Mouse (Mus musculus): ENCODE results near the gene Rnf141.

Gene Rnf141

DNA sequence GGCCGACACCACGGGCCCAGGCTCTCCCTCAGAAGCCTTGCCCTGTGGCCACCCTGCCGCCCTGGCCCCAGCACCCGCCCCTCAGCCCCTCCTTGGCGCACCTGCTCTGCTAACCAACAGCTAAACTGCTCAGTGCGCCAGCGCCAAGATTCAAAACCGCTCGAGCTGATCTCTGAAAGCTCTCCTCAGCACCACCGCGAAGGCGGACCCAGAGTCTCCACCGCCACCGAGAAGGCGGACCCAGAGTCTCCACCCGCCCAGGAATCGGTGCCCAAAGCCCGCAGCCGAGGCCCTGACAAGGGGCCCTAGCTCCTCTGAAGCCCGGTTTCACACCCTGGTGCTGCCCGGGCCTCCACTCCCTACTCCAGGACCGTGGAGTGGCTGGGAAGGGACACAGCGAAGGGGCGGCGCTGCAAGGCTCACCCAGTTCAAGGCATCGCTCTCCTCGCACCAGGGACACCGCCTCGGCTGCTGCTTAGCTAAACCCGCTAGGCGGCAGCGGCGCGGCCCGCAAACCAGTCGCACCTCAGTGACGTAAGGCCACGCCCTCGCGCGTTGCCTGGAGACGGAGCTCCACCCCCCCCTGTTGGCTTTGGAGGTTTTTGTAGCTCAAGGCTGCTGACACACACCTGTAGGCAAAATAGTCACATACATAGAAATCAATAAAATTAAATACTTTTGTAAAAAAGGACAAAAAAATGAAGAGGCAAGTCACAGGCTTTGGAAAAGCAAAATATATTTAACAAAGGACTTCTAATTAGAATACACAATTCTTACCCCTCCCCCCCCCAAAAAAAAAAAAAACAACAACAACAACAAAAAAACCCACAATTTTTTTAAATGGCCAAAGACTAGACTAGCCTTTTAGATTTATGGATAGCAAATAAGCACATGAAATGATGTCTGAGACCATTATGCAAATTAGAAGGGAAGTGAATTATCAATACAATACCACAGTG lies at the start of gene Rnf141:
Gene Rnf141, minus strand, starts transcription at position 542 of the 959 bp plus-strand sequence.
- peak; percentile 83 for DNase-seq (ENCODE audit: low read depth, low spot score)

DNA sequence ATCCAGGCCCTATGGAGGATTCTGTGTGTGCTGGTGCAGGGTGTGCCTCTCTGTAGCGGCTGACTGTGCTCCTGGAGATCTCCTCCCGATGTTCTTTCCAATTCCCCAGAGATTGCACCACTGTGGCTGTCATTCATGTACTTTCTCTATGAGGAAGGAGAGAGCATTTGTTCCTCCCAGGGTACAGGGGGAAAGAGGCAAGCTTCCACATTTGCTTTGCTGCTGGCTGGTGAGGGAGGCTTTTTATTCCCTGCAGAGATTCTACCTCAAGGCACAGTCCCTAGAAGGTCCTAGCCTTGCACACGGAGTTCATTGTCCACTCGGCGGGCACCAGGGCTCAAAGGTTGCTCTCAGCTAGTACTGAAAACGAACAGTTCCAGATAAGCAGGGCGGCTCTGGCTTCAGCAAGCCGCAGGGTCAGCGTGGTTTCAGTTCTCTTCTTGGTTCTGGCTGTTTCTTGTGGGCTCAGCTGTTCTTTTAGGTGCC lies 47.3 kb upstream of the Rnf141 start:
- no peak for DNase-seq (ENCODE audit: low read depth, low spot score)

GRCm38 (mm10) chr7:110881746-110882333 lies 37.6 kb upstream of the Rnf141 start:
- DNase-seq (ENCODE audit: low read depth, low spot score) = no peak

DNA sequence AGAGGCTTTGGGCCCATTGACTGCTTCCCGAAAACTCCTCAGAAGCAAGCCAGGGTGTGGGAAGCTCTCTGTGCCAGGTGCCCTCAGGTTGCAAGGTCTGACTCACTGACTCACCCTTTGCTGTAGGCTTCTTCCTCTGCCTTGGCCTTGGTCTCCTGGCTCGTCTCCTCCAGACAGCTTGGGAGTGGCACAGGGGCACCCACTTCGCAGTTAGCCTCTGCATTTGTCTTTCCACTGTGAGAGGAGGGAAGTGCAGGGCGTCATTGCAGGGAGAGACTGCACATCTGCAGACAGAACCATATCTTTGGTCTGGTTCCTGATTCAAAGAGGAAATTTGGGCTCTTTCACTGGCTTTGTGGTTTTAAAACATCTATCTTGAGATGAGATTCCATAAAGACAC lies 33.8 kb upstream of the Rnf141 start:
- DNase-seq (ENCODE audit: low read depth, low spot score) = no peak

- no peak for DNase-seq (ENCODE audit: low read depth, low spot score)
These were observed 32.7 kb upstream of the Rnf141 start for GRCm38 (mm10) chr7:110876965-110877364.

DNA sequence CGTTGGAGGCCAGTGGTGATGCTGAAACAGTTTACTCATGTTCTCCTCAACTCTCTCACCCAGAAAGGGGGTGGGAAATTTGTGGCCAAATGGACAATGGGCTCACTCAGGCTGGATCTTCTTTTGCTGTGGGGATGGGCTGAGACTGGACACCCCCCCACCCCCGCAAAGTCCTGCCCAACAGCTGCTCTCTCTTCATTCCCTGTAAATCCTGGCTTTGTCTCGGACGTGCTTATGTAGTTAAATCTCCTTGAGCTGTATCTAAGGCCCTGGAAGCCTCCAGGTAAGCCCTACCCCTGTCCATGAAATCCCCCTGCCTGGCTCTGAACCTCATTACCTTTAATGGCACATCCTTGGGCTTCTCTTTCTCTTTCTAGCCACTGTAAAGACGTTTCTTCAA lies 24.6 kb upstream of the Rnf141 start:
- DNase-seq (ENCODE audit: low read depth, low spot score) = no peak

- no peak for DNase-seq (ENCODE audit: low read depth, low spot score)
These were observed 22.9 kb upstream of the Rnf141 start for GRCm38 (mm10) chr7:110867116-110867515.

- no peak for DNase-seq (ENCODE audit: low read depth, low spot score)
These were observed 21.8 kb upstream of the Rnf141 start for GRCm38 (mm10) chr7:110866021-110866420.

- no peak for DNase-seq (ENCODE audit: low read depth, low spot score)
These were observed 21.3 kb upstream of the Rnf141 start for GRCm38 (mm10) chr7:110865570-110865969.

DNA sequence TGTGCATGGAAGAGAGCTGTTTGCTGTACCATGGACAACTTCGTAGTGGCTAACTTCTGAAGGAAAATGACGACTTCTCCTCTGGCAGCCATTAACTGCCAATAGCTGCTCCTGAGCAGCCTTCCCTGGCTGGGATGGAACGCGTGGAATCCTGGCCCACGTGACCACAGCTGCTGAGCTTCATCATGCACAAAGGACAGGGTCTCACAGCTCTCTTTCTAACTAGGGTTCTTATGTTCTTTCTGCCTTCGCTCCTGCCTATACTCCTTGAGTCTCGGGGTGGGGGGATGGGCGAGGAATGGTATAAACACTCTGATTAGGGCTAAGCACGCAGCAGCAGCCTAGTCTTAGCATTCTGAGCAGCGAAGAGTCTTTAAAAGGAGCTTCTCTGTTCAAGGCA lies 20.8 kb upstream of the Rnf141 start:
- DNase-seq (ENCODE audit: low read depth, low spot score) = no peak

GRCm38 (mm10) chr7:110862751-110863289 lies 18.6 kb upstream of the Rnf141 start, which contains the start of gene Lyve1:
TSS of gene Lyve1 (minus strand) at chr7:110863239.
- no peak for DNase-seq (ENCODE audit: low read depth, low spot score)

DNA sequence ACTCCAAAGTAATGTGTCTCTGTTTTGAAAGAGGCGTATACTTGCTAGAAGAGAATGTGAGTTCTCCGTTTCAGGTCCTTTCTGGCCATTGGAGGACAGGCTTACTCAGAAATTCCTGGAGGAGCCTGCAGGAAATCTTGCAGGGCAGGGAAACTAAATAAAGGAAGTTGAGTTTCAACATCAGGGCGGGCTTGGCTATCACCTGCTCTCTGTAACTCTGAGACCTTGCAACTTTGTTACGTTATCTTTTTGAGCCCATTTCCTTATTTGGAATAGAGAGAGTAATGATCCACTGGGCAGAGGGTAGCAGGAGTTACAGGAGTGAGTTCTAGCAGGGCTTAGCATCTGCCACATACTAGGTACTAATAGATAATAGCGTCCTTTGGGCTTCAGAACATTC lies 15.9 kb upstream of the Rnf141 start:
- DNase-seq (ENCODE audit: low read depth, low spot score) = no peak

DNA sequence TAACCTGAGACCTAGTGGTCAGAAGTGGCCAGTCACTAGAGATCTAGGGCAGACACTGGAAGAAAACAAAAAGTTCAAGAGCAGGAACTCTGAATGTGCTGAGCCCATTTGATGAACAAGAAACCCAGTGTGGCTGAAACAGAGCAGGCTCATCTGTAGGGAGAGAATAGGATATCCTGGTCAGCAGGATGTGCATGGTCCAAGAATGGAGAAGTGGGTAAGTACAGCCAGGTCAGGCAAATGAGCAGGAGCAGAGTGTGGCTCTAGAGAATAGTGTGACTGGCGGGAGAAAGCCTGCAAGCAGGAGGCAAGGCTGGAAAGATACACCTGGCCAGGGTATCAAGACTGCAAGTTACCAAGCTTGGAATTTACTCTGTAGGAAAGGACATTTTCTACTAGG lies 11.3 kb upstream of the Rnf141 start:
- no peak for DNase-seq (ENCODE audit: low read depth, low spot score)

GRCm38 (mm10) chr7:110854927-110855546 lies 10.8 kb upstream of the Rnf141 start:
- no peak for DNase-seq (ENCODE audit: low read depth, low spot score)

- no peak for DNase-seq (ENCODE audit: low read depth, low spot score)
These were observed 10.3 kb upstream of the Rnf141 start for GRCm38 (mm10) chr7:110854519-110854918.

GRCm38 (mm10) chr7:110853611-110854010 lies 9.4 kb upstream of the Rnf141 start:
- no peak for DNase-seq (ENCODE audit: low read depth, low spot score)

- no peak for DNase-seq (ENCODE audit: low read depth, low spot score)
These were observed 7.4 kb upstream of the Rnf141 start for GRCm38 (mm10) chr7:110851541-110852203.

- DNase-seq (ENCODE audit: low read depth, low spot score) = no peak
These were observed 4.1 kb upstream of the Rnf141 start for GRCm38 (mm10) chr7:110848371-110848770.

GRCm38 (mm10) chr7:110847321-110847720 lies 3.1 kb upstream of the Rnf141 start:
- no peak for DNase-seq (ENCODE audit: low read depth, low spot score)

DNA sequence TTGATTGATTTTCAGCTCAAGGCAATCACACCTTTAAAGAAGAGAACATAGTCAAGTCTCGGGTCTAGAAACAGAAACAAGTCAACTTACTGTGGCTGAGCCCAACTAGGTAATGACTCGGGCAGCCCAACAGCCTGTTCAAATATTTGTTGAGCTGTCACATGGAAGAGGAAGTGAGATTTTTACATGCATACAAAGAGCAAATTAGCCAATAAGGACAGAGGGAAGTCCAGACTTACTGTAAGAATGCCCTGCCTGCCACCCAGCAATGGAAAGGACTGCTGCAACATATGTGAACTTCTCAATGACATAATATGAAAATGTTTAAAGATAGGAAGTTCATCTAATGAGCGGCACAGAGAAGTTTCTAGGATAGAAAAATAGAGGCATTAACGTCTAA lies 3.9 kb downstream of the Rnf141 start:
- no peak for DNase-seq (ENCODE audit: low read depth, low spot score)

- DNase-seq (ENCODE audit: low read depth, low spot score) = no peak
These were observed 9.7 kb downstream of the Rnf141 start for GRCm38 (mm10) chr7:110834522-110834921.
